Mouse (Mus musculus) mouse trophoblast stem cell (cell line): ENCODE results near the gene Nat8f4.
"Not testable (repeated sequence)": the region's sequence is repeated elsewhere in the genome, so short reads cannot be mapped to it uniquely, and the experiment has no call there.

Experiments used
- in situ Hi-C, 2 experiments: fragments of 300-500 bp; cut with MseI, MboI; formaldehyde crosslinking; loops; 2 replicates in 1 of 2; 3 replicates in 1 of 2; pipeline ENCODE4 v1.15.1; 2025

The Nat8f4 gene

DNA sequence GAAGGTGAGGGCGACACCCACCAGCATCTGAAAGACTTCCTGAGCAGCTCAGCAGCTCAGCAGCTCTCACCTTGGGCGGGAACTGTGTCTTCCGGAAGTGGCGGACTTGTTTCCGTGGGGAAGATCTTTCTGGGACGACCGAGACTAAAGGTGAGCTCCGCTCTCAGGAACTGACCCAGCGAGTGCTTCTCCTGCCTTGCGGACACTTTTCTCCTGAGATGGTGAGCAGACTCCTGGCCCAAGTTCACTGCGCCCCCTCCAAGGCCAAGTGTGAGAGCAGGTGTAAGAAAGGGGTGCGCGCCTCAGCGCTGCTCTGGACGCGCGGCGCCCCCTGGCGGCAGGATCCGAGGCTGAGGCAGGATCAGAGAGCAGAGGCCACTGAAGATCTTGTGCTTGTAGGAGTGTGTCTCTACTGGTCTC, at the start of gene Nat8f4:
Gene Nat8f4 (minus strand): TSS at position 243 of the 420 bp plus-strand sequence.
- in situ Hi-C loops, result loop anchor here in 1 of 2 experiments (10.0 to 25.0 kb wide), 2 partner anchors 70 to 267 kb away; partner anchors contain the start of gene Nat8

DNA sequence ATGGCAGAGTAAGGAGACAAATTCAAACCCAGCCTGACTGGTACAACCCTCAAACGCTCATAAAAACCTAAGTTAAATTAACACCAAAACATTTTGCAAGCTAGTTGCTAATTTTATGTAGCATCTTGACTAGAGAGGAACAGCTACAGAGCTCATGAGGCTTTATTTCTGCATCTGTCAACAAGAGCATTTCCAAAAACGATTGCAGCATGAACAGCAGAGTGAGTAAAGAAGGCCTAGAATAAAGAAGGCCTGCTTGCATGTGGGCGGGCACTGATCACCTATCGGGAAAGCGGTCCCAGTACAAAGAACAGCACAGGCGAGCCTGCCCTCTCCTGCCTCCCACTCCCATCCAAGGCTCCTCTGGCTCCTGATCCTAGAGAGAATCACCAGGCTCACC, 43.9 kb upstream of the Nat8f4 start:
- in situ Hi-C loops, result loop anchor here in 1 of 2 experiments (10.0 kb wide), 1 partner anchor 56 kb away; no protein-coding TSS in a partner anchor

GRCm38 (mm10) chr6:85942469-85942868, 37.8 kb upstream of the Nat8f4 start:
- in situ Hi-C loops, result loop anchor here in 1 of 2 experiments (10.0 kb wide), 1 partner anchor 62 kb away; no protein-coding TSS in a partner anchor

DNA sequence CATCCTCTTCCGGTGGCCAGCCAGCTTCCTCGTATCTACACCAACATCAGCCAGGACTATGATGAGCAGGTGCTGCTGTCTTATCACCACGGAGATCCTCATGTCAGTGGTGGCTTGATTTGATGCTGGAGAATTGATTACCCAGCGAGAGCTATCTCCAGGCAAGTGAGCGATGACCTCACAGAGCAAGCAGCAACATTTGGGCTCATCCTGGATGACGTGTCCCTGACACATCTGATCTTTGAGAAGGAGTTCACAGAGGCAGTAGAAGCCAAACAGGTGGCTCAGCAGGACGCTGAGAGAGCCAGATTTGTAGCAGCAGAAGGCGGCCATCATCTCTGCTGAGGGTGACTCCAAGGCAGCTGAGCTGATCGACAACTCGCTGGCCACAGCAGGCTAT, 34.0 kb upstream of the Nat8f4 start:
- in situ Hi-C loops, result no loop called here

DNA sequence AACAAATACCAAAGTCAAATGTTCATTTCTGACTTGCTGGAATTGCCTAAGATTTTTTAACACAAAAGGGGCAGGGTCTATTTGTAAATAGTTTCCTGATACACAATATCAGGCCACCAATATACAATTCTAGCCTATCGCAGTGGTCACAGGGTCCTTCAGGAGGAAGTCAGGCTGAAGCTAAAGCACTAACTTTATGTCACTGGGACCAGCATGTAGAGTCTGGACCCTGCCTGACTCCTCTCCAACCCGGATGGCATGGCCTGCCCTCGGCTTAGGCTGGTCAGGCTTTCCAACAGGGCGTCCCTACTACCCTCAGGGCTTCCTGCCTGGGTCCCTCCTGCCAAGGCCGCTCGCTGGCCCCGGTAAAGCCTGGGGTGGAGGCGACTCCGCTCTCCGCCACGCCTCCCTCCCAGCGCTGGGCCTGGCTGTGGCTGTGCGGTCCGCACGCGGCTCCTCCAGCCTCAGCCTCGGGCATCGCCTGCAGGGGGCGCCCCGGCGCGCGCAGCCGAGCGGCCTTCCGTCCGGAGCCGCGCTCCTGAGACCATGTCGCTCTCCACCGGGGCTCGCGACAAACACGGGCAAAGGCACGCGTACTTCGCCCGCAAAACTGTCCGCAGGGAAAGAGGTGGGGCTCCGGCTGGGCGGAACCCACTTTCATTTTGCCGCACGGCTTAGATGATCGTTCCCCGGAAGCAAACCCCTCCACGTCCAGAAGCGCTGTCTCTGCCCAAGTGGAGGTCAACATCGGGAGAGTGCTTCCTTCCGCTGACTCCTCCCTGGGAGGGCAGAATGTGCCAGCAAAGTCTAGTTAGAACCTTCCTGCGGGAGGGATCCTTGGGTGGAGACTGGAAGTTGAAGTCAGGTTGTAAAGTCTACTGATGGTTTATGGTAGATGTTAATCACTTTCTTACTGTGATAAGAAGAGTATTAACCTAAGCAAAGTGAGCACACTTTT, 32.1 kb upstream of the Nat8f4 start:
- in situ Hi-C loops, result not testable (repeated sequence)

DNA sequence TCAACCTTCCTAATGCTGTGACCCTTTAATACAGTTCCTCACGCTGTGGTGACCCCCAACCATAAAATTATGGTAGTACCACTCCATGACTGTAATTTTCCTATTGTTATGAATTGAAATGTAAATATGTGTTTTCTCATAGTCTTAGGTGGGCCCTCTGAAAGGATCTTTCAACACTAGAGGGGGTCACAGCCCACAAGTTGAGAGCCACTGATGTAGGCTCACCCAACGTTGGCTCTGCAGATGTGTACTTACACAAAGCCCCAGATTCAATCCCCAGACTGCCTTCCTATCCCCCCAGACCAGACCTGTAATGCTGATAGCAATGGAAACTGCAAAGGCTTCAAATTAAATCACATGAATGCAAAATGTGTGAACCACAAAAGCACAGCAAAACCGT, 31.0 kb upstream of the Nat8f4 start:
- in situ Hi-C loops, result no loop called here

DNA sequence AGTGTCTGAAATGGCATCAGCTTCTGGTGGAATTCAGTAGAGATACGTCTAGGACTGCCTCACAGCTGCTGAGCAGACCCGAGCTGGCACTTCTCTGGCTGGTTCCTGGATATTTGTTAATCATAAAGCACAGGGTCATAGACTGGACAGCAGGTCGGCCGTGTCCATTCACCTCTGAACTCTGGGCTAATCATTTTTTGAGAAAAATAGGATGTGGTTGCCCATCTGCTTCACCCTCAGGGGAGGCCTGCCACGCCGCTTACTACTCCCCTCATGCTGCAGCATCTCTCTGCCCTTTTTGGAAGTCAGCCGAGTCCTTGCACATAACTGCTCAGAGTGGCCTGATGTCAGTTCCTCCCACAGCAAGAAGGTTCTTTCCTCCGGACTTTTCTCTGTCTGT, 29.4 kb upstream of the Nat8f4 start:
- in situ Hi-C loops, result no loop called here

DNA sequence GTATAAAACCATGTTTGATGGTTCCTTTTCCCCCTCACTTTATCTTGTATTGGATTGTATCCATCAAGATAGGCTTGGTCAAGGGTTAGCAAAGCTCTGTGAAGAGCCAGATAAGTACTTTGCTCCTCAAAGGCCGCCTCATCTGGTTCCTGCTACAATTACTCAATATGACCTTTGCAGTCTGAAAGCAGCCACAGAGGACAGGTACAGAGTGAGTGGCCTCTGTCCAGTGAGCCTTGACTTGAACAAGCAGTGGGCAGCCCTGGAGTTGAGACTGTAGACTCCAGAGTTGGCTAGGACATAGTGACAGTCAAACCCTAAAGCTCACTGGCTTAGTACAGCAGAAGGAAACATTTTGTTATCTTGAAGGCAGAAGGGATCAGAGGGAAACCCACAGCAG, 24.6 kb upstream of the Nat8f4 start:
- in situ Hi-C loops, result no loop called here

- in situ Hi-C loops, result no loop called here
Observed at GRCm38 (mm10) chr6:85927476-85928464, 23.1 kb upstream of the Nat8f4 start.

DNA sequence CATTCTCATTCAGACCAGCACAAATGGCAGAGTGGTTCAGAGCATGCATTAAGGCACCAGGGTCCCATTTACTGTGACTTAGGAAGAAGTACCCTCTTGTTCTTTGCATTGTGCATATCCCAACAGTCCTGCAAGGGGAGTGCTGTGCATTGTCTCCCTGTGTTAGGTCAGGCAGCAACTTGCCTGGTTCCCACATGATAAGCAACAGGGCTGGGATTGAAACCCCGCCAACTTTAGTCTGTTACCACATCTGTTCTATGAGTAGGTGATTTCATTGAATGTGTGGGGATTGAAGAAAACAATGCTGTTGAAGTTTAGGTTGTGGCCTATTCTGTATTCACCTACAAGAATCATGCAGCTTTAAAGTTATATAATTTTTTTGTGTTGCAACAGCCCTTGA, 22.0 kb upstream of the Nat8f4 start:
- in situ Hi-C loops, result no loop called here

DNA sequence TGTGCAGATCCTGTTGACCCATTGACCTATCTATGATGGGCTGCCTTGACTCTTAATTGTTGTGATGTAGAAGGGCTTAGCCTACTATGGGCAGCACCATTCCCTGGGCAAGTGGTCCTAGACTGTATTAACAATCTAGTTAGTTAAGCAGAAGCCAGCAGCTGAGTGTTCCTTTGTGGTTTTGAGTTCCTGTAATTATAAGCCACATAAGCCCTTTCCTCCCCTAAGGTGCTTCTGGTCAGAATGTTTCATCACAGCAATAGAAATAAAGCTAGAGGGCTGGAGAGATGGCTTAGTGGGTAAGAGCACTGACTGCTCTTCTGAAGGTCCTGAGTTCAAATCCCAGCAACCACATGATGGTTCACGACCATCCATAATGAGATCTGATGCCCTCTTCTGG, 19.0 kb upstream of the Nat8f4 start:
- in situ Hi-C loops, result loop anchor here in 1 of 2 experiments (25.0 kb wide), 1 partner anchor 286 kb away; no protein-coding TSS in a partner anchor

DNA sequence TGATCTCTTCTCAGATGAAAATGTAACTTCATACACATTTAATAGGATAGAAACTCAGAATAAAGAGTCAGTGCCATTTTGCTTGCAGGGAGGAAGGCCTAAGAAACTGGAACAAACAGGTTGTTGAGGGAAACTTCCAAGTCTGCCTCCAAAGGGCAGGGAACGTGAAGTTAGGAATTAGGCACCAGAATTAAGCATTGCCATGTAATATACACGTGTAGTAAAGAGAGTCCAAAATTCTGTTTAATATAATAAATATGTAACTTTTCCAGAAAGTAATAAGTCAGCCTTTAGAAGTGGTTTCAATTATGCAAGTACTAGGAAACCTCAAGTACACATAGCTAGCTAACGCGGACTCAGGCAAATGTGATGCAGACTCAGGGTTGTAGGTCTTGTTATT, 14.7 kb upstream of the Nat8f4 start:
- in situ Hi-C loops, result loop anchor here in 1 of 2 experiments (25.0 kb wide), 1 partner anchor 282 kb away; no protein-coding TSS in a partner anchor

- in situ Hi-C loops, result loop anchor here in 1 of 2 experiments (25.0 kb wide), 1 partner anchor 281 kb away; no protein-coding TSS in a partner anchor
Observed at GRCm38 (mm10) chr6:85918341-85918740, 13.7 kb upstream of the Nat8f4 start.

- in situ Hi-C loops, result loop anchor here in 1 of 2 experiments (25.0 kb wide), 1 partner anchor 279 kb away; no protein-coding TSS in a partner anchor
Observed at GRCm38 (mm10) chr6:85916596-85916995, 11.9 kb upstream of the Nat8f4 start.

DNA sequence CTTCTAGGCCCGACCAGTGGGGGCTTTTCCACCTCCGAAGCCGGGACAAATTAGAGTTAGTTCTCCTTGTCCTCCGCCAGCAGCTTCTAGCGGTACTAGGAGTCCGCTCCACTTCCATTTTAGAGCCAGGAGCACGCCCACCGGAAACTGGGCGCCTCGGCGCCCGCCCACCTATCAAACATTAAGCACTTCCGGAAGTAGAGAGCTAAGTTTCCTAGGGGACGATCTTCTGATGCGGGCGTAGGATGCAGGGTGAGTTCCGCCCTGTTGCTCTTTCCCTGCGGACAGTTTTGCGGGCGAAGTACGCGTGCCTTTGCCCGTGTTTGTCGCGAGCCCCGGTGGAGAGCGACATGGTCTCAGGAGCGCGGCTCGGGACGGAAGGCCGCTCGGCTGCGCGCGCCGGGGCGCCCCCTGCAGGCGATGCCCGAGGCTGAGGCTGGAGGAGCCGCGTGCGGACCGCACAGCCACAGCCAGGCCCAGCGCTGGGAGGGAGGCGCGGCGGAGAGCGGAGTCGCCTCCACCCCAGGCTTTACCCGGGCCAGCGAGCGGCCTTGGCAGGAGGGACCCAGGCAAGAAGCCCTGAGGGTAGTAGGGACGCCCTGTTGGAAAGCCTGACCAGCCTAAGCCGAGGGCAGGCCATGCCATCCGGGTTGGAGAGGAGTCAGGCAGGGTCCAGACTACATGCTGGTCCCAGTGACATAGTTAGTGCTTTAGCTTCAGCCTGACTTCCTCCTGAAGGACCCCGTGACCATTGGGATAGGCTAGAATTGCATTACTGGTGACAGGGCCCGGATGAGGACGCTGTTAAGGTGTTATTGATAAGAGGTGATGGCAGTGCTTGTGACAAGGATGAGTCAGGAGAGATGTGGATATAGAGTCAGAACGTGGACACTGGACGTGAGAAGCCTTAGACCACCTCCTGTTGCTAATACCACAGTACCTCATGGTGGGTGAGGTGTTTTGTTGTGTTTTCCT, 11.1 kb upstream of the Nat8f4 start, which contains the start of gene Nat8f1:
Gene Nat8f1 (minus strand): TSS at position 149 of the 975 bp plus-strand sequence.
- in situ Hi-C loops, result loop anchor here in 1 of 2 experiments (25.0 kb wide), 1 partner anchor 279 kb away; no protein-coding TSS in a partner anchor

DNA sequence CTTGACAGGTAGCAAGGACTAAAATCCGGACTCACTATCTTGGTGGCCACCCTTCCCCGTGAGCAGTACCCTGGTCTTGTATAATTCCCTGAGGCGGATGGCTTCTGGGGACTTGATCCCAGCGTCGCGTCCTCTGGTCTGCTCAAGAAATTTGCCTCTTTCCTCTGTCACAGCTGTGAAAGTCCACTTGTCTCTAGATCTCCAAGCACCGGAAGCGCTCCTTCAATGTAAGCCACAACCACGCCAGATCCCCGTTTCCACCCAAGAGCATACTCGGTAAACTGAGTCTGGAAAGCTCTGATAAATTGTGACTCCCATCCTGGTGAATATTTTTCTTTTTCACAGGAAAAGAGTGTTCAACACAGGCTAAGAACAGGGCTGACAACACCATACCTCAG, 10.5 kb upstream of the Nat8f4 start:
- in situ Hi-C loops, result loop anchor here in 1 of 2 experiments (25.0 kb wide), 1 partner anchor 278 kb away; no protein-coding TSS in a partner anchor

DNA sequence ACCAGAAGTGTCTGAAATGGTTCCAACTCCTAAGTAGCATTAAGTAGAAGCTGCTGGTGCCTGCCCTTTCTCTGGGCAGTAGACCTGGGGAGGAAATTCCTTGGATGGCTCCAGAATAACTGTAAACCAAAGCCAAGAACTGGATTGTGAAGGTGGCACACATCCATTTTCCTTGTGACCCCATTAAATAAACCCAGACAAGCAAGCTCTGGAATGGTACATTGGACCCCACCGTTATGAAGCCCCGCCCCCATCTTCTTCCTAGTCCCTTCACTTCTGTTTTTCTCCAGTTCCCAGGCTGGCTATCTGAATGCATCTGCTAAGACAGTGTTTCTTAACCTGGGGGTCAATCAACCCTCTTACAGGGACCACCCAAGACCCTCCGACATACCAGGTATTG, 6.9 kb upstream of the Nat8f4 start, which contains the start of gene Tprkb:
Gene Tprkb (plus strand): TSS at position 279 of the 400 bp plus-strand sequence.
- in situ Hi-C loops, result loop anchor here in 1 of 2 experiments (25.0 kb wide), 1 partner anchor 274 kb away; no protein-coding TSS in a partner anchor

DNA sequence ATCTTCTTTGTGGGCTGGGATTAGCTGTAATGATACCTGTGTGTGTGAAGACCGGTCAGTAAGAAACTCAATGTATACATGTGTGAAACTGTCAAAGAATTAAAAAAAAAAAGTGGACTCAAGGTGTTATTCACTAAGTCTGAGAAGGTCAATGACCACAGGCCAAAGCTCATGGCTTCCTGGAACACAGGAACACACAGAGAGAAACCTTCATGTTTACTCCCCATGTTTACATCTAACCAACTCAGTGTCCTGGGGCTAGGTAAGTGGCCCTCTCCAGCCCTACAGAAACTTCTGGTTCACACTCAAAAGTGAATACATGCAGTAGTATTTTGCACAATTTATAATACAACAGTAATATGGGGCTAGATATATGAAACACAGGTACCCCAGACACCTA, 5.0 kb upstream of the Nat8f4 start:
- in situ Hi-C loops, result loop anchor here in 1 of 2 experiments (10.0 to 25.0 kb wide), 2 partner anchors 75 to 272 kb away; partner anchors contain the start of gene Nat8

DNA sequence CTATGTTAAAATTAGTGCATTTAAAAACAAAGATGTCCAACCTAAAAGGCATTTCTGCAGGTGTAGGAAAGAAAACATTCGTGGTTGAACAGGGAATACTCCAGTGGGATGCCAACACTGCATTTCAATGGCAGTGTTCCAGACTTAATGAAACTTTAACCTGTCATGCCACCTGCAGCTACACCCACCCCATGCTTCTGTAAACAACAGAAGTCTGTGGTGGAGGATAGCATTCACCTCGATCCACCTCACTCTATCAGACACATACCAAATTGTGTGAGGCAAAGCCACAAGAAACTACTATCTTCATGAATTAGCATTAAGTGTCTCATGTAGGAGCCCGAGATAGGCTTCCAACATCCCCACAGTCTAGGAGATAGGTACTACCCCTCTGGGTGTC, 3.7 kb upstream of the Nat8f4 start:
- in situ Hi-C loops, result loop anchor here in 1 of 2 experiments (10.0 to 25.0 kb wide), 2 partner anchors 74 to 271 kb away; partner anchors contain the start of gene Nat8
